Mouse (Mus musculus) thymus, postnatal 36 days (tissue): ENCODE data around the gene Atp6v0a1.
"Not testable (repeated sequence)": the region's sequence is repeated elsewhere in the genome, so short reads cannot be mapped to it uniquely, and the experiment has no call there.

Source experiments
- DNase-seq, 2 experiments: peaks; one replicate each; pipeline ENCODE4 v3.0.0; 2022; ENCODE audit warnings: mixed read lengths in 2 of 2

The Atp6v0a1 gene

GRCm38 (mm10) chr11:100982087-100982486 is 27.2 kb upstream of the Atp6v0a1 start:
- DNase-seq = no peak

GRCm38 (mm10) chr11:100983125-100983777 is 26.0 kb upstream of the Atp6v0a1 start:
- peak; percentile 78 to 81 for DNase-seq

- DNase-seq = no peak
These were observed 25.5 kb upstream of the Atp6v0a1 start for GRCm38 (mm10) chr11:100983778-100984131.

GRCm38 (mm10) chr11:100985607-100986006 is 23.6 kb upstream of the Atp6v0a1 start:
- peak; percentile 20 to 30 for DNase-seq

- no peak for DNase-seq
These were observed 20.6 kb upstream of the Atp6v0a1 start for GRCm38 (mm10) chr11:100988674-100989073.

GRCm38 (mm10) chr11:100989666-100990065 is 19.6 kb upstream of the Atp6v0a1 start:
- DNase-seq = no peak

GRCm38 (mm10) chr11:100991027-100991534 is 18.2 kb upstream of the Atp6v0a1 start:
- DNase-seq = no peak

- DNase-seq = no peak
These were observed 15.8 kb upstream of the Atp6v0a1 start for GRCm38 (mm10) chr11:100993437-100993836.

- no peak for DNase-seq
These were observed 15.0 kb upstream of the Atp6v0a1 start for GRCm38 (mm10) chr11:100994233-100994632.

GRCm38 (mm10) chr11:100994655-100995054 is 14.6 kb upstream of the Atp6v0a1 start:
- DNase-seq = no peak

GRCm38 (mm10) chr11:100996501-100996900 is 12.8 kb upstream of the Atp6v0a1 start:
- DNase-seq = no peak

- no peak for DNase-seq
These were observed 10.4 kb upstream of the Atp6v0a1 start for GRCm38 (mm10) chr11:100998836-100999235.

- DNase-seq = no peak
These were observed 10.0 kb upstream of the Atp6v0a1 start for GRCm38 (mm10) chr11:100999254-100999653.

- DNase-seq = not testable (repeated sequence)
These were observed 7.2 kb upstream of the Atp6v0a1 start for GRCm38 (mm10) chr11:101001875-101002552.

- no peak for DNase-seq
These were observed 6.1 kb upstream of the Atp6v0a1 start for GRCm38 (mm10) chr11:101003025-101003685.

GRCm38 (mm10) chr11:101008206-101009045 is 826 bp upstream of the Atp6v0a1 start:
- DNase-seq = peak; percentile 7 to 17

GRCm38 (mm10) chr11:101009888-101010784 is 884 bp downstream of the Atp6v0a1 start:
- no peak for DNase-seq

- no peak for DNase-seq
These were observed 2.4 kb downstream of the Atp6v0a1 start for GRCm38 (mm10) chr11:101011641-101012040.

GRCm38 (mm10) chr11:101023371-101023770 is 14.1 kb downstream of the Atp6v0a1 start:
- no peak for DNase-seq

- no peak for DNase-seq
These were observed 14.7 kb downstream of the Atp6v0a1 start for GRCm38 (mm10) chr11:101024001-101024400.

- DNase-seq = no peak
These were observed 17.9 kb downstream of the Atp6v0a1 start for GRCm38 (mm10) chr11:101027121-101027520.

GRCm38 (mm10) chr11:101029320-101029719 is 20.1 kb downstream of the Atp6v0a1 start:
- no peak for DNase-seq
